Mouse (Mus musculus): ENCODE results near the gene Rps6ka2. TPM values are rescaled to one million over a fixed set of nuclear protein-coding genes. Genes with fewer than 3 reads are reported as not detected.

Rps6ka2 gene
- polyA plus RNA-seq, 1 experiment = 15.6 TPM

GRCm38 (mm10) chr17:7194140-7194840 lies 24.4 kb downstream of the Rps6ka2 start:
- Histone ChIP-seq H3K27ac (ENCODE audit: control insufficient read depth, insufficient read depth, low read depth, low read length) (no peak overlapping the region), H3K4me1 (ENCODE audit: control insufficient read depth, insufficient read depth, low read length) (no peaks in the 10 kb centered on the region), H3K27me3 (ENCODE audit: control insufficient read depth, insufficient read depth, low read length) (no peaks in the 10 kb centered on the region), H3K36me3 (ENCODE audit: control insufficient read depth, insufficient read depth, low read length) (no peaks in the 10 kb centered on the region), H3K4me3 (ENCODE audit: control insufficient read depth, low read depth, low read length) (no peak overlapping the region)
- TF ChIP-seq CTCF (IDR thresholded peaks at IDR 0.05; ENCODE audit: control insufficient read depth, insufficient read depth, insufficient replicate concordance, low read depth, low read length) (no peak), POLR2A (IDR thresholded peaks at IDR 0.05; ENCODE audit: control insufficient read depth, low read depth, low read length) (no peak)

GRCm38 (mm10) chr17:7197121-7197925 lies 27.4 kb downstream of the Rps6ka2 start:
- Histone ChIP-seq H3K36me3 (ENCODE audit: control insufficient read depth, insufficient read depth, low read length) (no peaks in the 10 kb centered on the region), H3K27ac (ENCODE audit: control insufficient read depth, insufficient read depth, low read depth, low read length) (no peak overlapping the region), H3K4me3 (ENCODE audit: control insufficient read depth, low read depth, low read length) (no peak overlapping the region), H3K4me1 (ENCODE audit: control insufficient read depth, insufficient read depth, low read length) (no peaks in the 10 kb centered on the region), H3K27me3 (ENCODE audit: control insufficient read depth, insufficient read depth, low read length) (no peaks in the 10 kb centered on the region)
- TF ChIP-seq CTCF (IDR thresholded peaks at IDR 0.05; ENCODE audit: control insufficient read depth, insufficient read depth, insufficient replicate concordance, low read depth, low read length) (no peak), POLR2A (IDR thresholded peaks at IDR 0.05; ENCODE audit: control insufficient read depth, low read depth, low read length) (no peak)

GRCm38 (mm10) chr17:7204771-7205406 lies 35.0 kb downstream of the Rps6ka2 start:
- H3K27ac ChIP-seq (ENCODE audit: control insufficient read depth, insufficient read depth, low read depth, low read length) = no peak overlapping the region
- H3K27me3 ChIP-seq (ENCODE audit: control insufficient read depth, insufficient read depth, low read length) = no peaks in the 10 kb centered on the region
- H3K4me1 ChIP-seq (ENCODE audit: control insufficient read depth, insufficient read depth, low read length) = peaks cover 2% of the 10 kb centered on the region
- H3K36me3 ChIP-seq (ENCODE audit: control insufficient read depth, insufficient read depth, low read length) = no peaks in the 10 kb centered on the region
- H3K4me3 ChIP-seq (ENCODE audit: control insufficient read depth, low read depth, low read length) = no peak overlapping the region
- TF ChIP-seq CTCF (IDR thresholded peaks at IDR 0.05; ENCODE audit: control insufficient read depth, insufficient read depth, insufficient replicate concordance, low read depth, low read length) = no peak
- TF ChIP-seq POLR2A (IDR thresholded peaks at IDR 0.05; ENCODE audit: control insufficient read depth, low read depth, low read length) = no peak

- TF ChIP-seq POLR2A (IDR thresholded peaks at IDR 0.05; ENCODE audit: control insufficient read depth, low read depth, low read length) (no peak), CTCF (IDR thresholded peaks at IDR 0.05; ENCODE audit: control insufficient read depth, insufficient read depth, insufficient replicate concordance, low read depth, low read length) (no peak)
- Histone ChIP-seq H3K27me3 (ENCODE audit: control insufficient read depth, insufficient read depth, low read length) (no peaks in the 10 kb centered on the region), H3K4me1 (ENCODE audit: control insufficient read depth, insufficient read depth, low read length) (peaks cover 2% of the 10 kb centered on the region), H3K4me3 (ENCODE audit: control insufficient read depth, low read depth, low read length) (no peak overlapping the region), H3K36me3 (ENCODE audit: control insufficient read depth, insufficient read depth, low read length) (no peaks in the 10 kb centered on the region), H3K27ac (ENCODE audit: control insufficient read depth, insufficient read depth, low read depth, low read length) (no peak overlapping the region)
Measured at GRCm38 (mm10) chr17:7206434-7207145, 36.7 kb downstream of the Rps6ka2 start.

- H3K27me3 ChIP-seq (ENCODE audit: control insufficient read depth, insufficient read depth, low read length) = no peaks in the 10 kb centered on the region
- H3K27ac ChIP-seq (ENCODE audit: control insufficient read depth, insufficient read depth, low read depth, low read length) = no peak overlapping the region
- no peaks in the 10 kb centered on the region for H3K36me3 ChIP-seq (ENCODE audit: control insufficient read depth, insufficient read depth, low read length)
- peaks cover 2% of the 10 kb centered on the region for H3K4me1 ChIP-seq (ENCODE audit: control insufficient read depth, insufficient read depth, low read length)
- no peak overlapping the region for H3K4me3 ChIP-seq (ENCODE audit: control insufficient read depth, low read depth, low read length)
- TF ChIP-seq CTCF (IDR thresholded peaks at IDR 0.05; ENCODE audit: control insufficient read depth, insufficient read depth, insufficient replicate concordance, low read depth, low read length) (no peak), POLR2A (IDR thresholded peaks at IDR 0.05; ENCODE audit: control insufficient read depth, low read depth, low read length) (no peak)
Measured at GRCm38 (mm10) chr17:7210648-7211047, 40.7 kb downstream of the Rps6ka2 start.

- Histone ChIP-seq H3K27ac (ENCODE audit: control insufficient read depth, insufficient read depth, low read depth, low read length) (peak overlapping the region; percentile 38; the same call in 1 of the 2 replicates), H3K36me3 (ENCODE audit: control insufficient read depth, insufficient read depth, low read length) (no peaks in the 10 kb centered on the region), H3K4me1 (ENCODE audit: control insufficient read depth, insufficient read depth, low read length) (peaks cover 2% of the 10 kb centered on the region), H3K27me3 (ENCODE audit: control insufficient read depth, insufficient read depth, low read length) (no peaks in the 10 kb centered on the region), H3K4me3 (ENCODE audit: control insufficient read depth, low read depth, low read length) (no peak overlapping the region)
- no peak for TF ChIP-seq POLR2A (IDR thresholded peaks at IDR 0.05; ENCODE audit: control insufficient read depth, low read depth, low read length)
- TF ChIP-seq CTCF (IDR thresholded peaks at IDR 0.05; ENCODE audit: control insufficient read depth, insufficient read depth, insufficient replicate concordance, low read depth, low read length) = no peak
Measured at GRCm38 (mm10) chr17:7211893-7212292, 42.0 kb downstream of the Rps6ka2 start.

Data from testis, adult 2 months (tissue).